Mouse (Mus musculus) bone marrow macrophage, adult 2 months (primary cell): Measurements from ENCODE around the gene Anxa4.

ENCODE experiments used
- CTCF ChIP-seq: IDR thresholded peaks from 2 replicates; pipeline ENCODE4 v1.5.1; 2012; ENCODE audit warnings: low read depth, mild to moderate bottlenecking, low read length, moderate library complexity
- POLR2A ChIP-seq: IDR thresholded peaks from 2 replicates; pipeline ENCODE4 v1.6.1; 2012; ENCODE audit warnings: mild to moderate bottlenecking, low read depth, low read length, borderline replicate concordance

DNA sequence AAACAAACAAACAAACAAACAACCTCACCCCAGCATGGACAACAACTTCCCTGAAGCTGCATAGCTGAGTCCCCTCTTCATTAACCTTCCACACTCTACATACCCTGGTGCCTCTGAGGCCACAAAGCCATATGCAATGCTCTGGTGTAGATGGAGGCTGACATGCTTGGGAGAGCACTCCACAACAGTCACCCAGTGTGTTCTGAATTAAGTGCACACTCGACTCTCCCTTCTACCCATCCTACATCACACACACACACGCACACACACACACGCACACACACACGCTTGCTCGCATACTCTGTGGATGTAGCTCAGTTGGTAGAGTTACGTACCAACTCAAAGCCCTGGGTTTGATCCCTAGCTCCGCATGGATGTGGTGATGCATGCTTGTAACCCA, 31.0 kb upstream of the Anxa4 start:
- no peak for TF ChIP-seq CTCF
- no peak for TF ChIP-seq POLR2A
